Mouse (Mus musculus): ENCODE measurements around the gene Tmprss11f.
"Not testable (repeated sequence)": the region's sequence is repeated elsewhere in the genome, so short reads cannot be mapped to it uniquely, and the experiment has no call there.

Gene Tmprss11f

GRCm38 (mm10) chr5:86632324-86632723, at the start of gene Tmprss11f:
Gene Tmprss11f (minus strand): TSS chr5:86632424.
- no peak for DNase-seq

- DNase-seq, result no peak
These were observed 44.0 kb upstream of the Tmprss11f start, which contains the start of gene Tmprss11b for GRCm38 (mm10) chr5:86676262-86676661. Gene Tmprss11b (minus strand): TSS chr5:86676362.

GRCm38 (mm10) chr5:86649185-86649584, 17.0 kb upstream of the Tmprss11f start:
- DNase-seq, result not testable (repeated sequence)

GRCm38 (mm10) chr5:86640795-86641194, 8.6 kb upstream of the Tmprss11f start:
- DNase-seq, result no peak

- DNase-seq, result no peak
These were observed 1.5 kb downstream of the Tmprss11f start for GRCm38 (mm10) chr5:86630700-86631099.

GRCm38 (mm10) chr5:86621778-86622177, 10.4 kb downstream of the Tmprss11f start:
- no peak for DNase-seq

- no peak for DNase-seq
These were observed 46.3 kb downstream of the Tmprss11f start for GRCm38 (mm10) chr5:86585896-86586295.

- DNase-seq, result no peak
These were observed 49.6 kb downstream of the Tmprss11f start for GRCm38 (mm10) chr5:86582618-86583017.

GRCm38 (mm10) chr5:86581998-86582397, 50.2 kb downstream of the Tmprss11f start:
- no peak for DNase-seq

- not testable (repeated sequence) for DNase-seq
These were observed 53.5 kb downstream of the Tmprss11f start for GRCm38 (mm10) chr5:86578761-86579160.

GRCm38 (mm10) chr5:86546693-86547092, 85.5 kb downstream of the Tmprss11f start:
- DNase-seq, result no peak

GRCm38 (mm10) chr5:86540601-86541000, 91.6 kb downstream of the Tmprss11f start:
- DNase-seq, result no peak

GRCm38 (mm10) chr5:86528725-86529124, 103.5 kb downstream of the Tmprss11f start:
- DNase-seq, result no peak

- no peak for DNase-seq
These were observed 113.7 kb downstream of the Tmprss11f start, which contains the start of gene Tmprss11g for GRCm38 (mm10) chr5:86518500-86518899. Gene Tmprss11g (minus strand): TSS chr5:86518600.

- no peak for DNase-seq
These were observed 120.7 kb downstream of the Tmprss11f start for GRCm38 (mm10) chr5:86511538-86511937.

GRCm38 (mm10) chr5:86493453-86493852, 138.8 kb downstream of the Tmprss11f start:
- no peak for DNase-seq

- no peak for DNase-seq
These were observed 149.7 kb downstream of the Tmprss11f start for GRCm38 (mm10) chr5:86482562-86482961.

- no peak for DNase-seq
These were observed 150.2 kb downstream of the Tmprss11f start for GRCm38 (mm10) chr5:86482031-86482430.

- DNase-seq, result no peak
These were observed 158.4 kb downstream of the Tmprss11f start for GRCm38 (mm10) chr5:86473859-86474258.

Data from thymus, postnatal 25 days (tissue).